Mouse (Mus musculus) heart, embryonic 14.5 days (tissue): ENCODE measurements around the gene Rab11b. TPM values are rescaled to one million over a fixed set of nuclear protein-coding genes. Genes with fewer than 3 reads are reported as not detected.

Experiments used
- polyA plus RNA-seq: library from polyadenylated mRNA; unstranded; fragments of >200 nt; fragmentation: Nextera tagmentation; extraction: Ambion mirVana; gene quantifications from 2 replicates; pipeline ENCODE4 v1.2.1, GENCODE M21; 2014

The Rab11b gene
- polyA plus RNA-seq, 1 experiment from 2014 or later = 300 TPM

Other genes with a start within 250 kb of the Rab11b start
- gene Adamts10, start 236.3 kb downstream of the Rab11b start, polyA plus RNA-seq = 28.9 and 32.7 TPM in 2 replicates
- gene Myo1f, start 204.8 kb downstream of the Rab11b start, polyA plus RNA-seq = 2.1 and 4.0 TPM in 2 replicates
- gene Zfp414, start 131.4 kb downstream of the Rab11b start, polyA plus RNA-seq = 48.4 and 51.5 TPM in 2 replicates
- gene Pram1, start 122.5 kb downstream of the Rab11b start, polyA plus RNA-seq = 0.49 and 0.69 TPM in 2 replicates
- gene Hnrnpm, start 73.7 kb downstream of the Rab11b start, polyA plus RNA-seq = 185 and 197 TPM in 2 replicates
- gene March2, start 41.9 kb downstream of the Rab11b start, polyA plus RNA-seq = 71.0 and 85.3 TPM in 2 replicates
- 13.5 and 16.4 TPM in 2 replicates for gene Angptl4, start 21.3 kb upstream of the Rab11b start, polyA plus RNA-seq
- gene Kank3, start 50.0 kb upstream of the Rab11b start, polyA plus RNA-seq = 53.8 and 54.2 TPM in 2 replicates
- gene Rps28, start 64.0 kb upstream of the Rab11b start, polyA plus RNA-seq = 653 and 768 TPM in 2 replicates
- 628 and 707 TPM in 2 replicates for gene Ndufa7, start 64.0 kb upstream of the Rab11b start, polyA plus RNA-seq
- gene Cd320, start 82.6 kb upstream of the Rab11b start, polyA plus RNA-seq = 43.5 and 49.2 TPM in 2 replicates
- gene Gm7029, start 113.3 kb upstream of the Rab11b start, polyA plus RNA-seq = not detected in 2 replicates
- 4.5 and 5.4 TPM in 2 replicates for gene Kifc1, start 130.1 kb upstream of the Rab11b start, polyA plus RNA-seq
- gene Platr17, start 144.6 kb upstream of the Rab11b start, polyA plus RNA-seq = 0.26 and 0.35 TPM in 2 replicates
- 24.5 and 27.2 TPM in 2 replicates for gene Daxx, start 148.9 kb upstream of the Rab11b start, polyA plus RNA-seq
- gene Tapbp, start 155.4 kb upstream of the Rab11b start, polyA plus RNA-seq = 44.9 and 47.1 TPM in 2 replicates
- 4.5 and 8.9 TPM in 2 replicates for gene Zbtb22, start 155.4 kb upstream of the Rab11b start, polyA plus RNA-seq
- 30.3 and 38.9 TPM in 2 replicates for gene Rgl2, start 169.0 kb upstream of the Rab11b start, polyA plus RNA-seq
- gene Pfdn6, start 179.8 kb upstream of the Rab11b start, polyA plus RNA-seq = 110 TPM in 2 replicates
- gene Wdr46, start 180.1 kb upstream of the Rab11b start, polyA plus RNA-seq = 14.7 and 15.5 TPM in 2 replicates
- gene B3galt4, start 191.0 kb upstream of the Rab11b start, polyA plus RNA-seq = 3.8 and 4.6 TPM in 2 replicates
- gene Vps52, start 195.3 kb upstream of the Rab11b start, polyA plus RNA-seq = 27.6 and 30.6 TPM in 2 replicates
- gene Rps18, start 195.5 kb upstream of the Rab11b start, polyA plus RNA-seq = 1,085 and 1,186 TPM in 2 replicates
- 32.3 and 37.8 TPM in 2 replicates for gene H2-K1, start 239.8 kb upstream of the Rab11b start, polyA plus RNA-seq